Mouse (Mus musculus) heart, embryonic 16.5 days (tissue): ENCODE results near the gene Pnlip. TPM values are rescaled to one million over a fixed set of nuclear protein-coding genes. Genes with fewer than 3 reads are reported as not detected.

ENCODE experiments used
- ATAC-seq: fragments of 200-750 bp; cut with Nextera tagmentation; replicated peaks from 2 replicates; pipeline ENCODE4 v1.8.0; 2017; ENCODE audit warnings: moderate number of reproducible peaks; ENCODE audit not compliant: insufficient read depth, low FRiP score; ENCODE audit errors: extremely low read depth
- H3K27ac ChIP-seq: fragments of 300-500 bp; sonication (generic); 2 replicates; pipeline ENCODE4 v1.5.1; 2014; ENCODE audit warnings: mild to moderate bottlenecking, low read length, control low read depth, moderate library complexity
- H3K27me3 ChIP-seq: fragments of 300-500 bp; sonication (generic); 2 replicates; pipeline ENCODE4 v1.6.1; 2014; ENCODE audit warnings: low read length, mixed read lengths; ENCODE audit not compliant: control insufficient read depth, insufficient read depth
- H3K36me3 ChIP-seq: fragments of 300-500 bp; sonication (generic); 2 replicates; pipeline ENCODE4 v1.6.1; 2014; ENCODE audit not compliant: control insufficient read depth, insufficient read depth
- H3K4me1 ChIP-seq: fragments of 300-500 bp; sonication (generic); 2 replicates; pipeline ENCODE4 v1.6.1; 2014; ENCODE audit warnings: low read length, mixed read lengths; ENCODE audit not compliant: control insufficient read depth, insufficient read depth
- H3K4me2 ChIP-seq: fragments of 300-500 bp; sonication (generic); 2 replicates; pipeline ENCODE4 v1.6.1; 2014; ENCODE audit warnings: low read depth, mild to moderate bottlenecking, control low read depth, low read length
- H3K4me3 ChIP-seq: fragments of 300-500 bp; sonication (generic); 2 replicates; pipeline ENCODE4 v1.5.1; 2014; ENCODE audit warnings: mild to moderate bottlenecking, control low read depth, low read length
- H3K9ac ChIP-seq: fragments of 300-500 bp; sonication (generic); 2 replicates; pipeline ENCODE4 v1.6.1; 2014; ENCODE audit warnings: low read length, control low read depth
- H3K9me3 ChIP-seq: fragments of 300-500 bp; sonication (generic); replicated peaks from 2 replicates; pipeline ENCODE4 v1.6.1; 2016; ENCODE audit warnings: low read length; ENCODE audit not compliant: control insufficient read depth
- WGBS: fragments of 180-500 bp; shearing (Covaris S2); extraction: QIAGEN DNeasy Blood & Tissue Kit; methylation state at CpG from one replicate; pipeline ENCODE4 v1.1.7; 2014; 5-methylcytosine and 5-hydroxymethylcytosine counted together
- polyA plus RNA-seq: library from polyadenylated mRNA; unstranded; fragments of >200 nt; fragmentation: Nextera tagmentation; extraction: Ambion mirVana; gene quantifications from 2 replicates; pipeline ENCODE4 v1.2.1, GENCODE M21; 2015

Pnlip gene
- polyA plus RNA-seq, 1 experiment from 2014 or later: not detected

GRCm38 (mm10) chr19:58704556-58704955 is 52.3 kb downstream of the Pnlip start:
- Histone ChIP-seq H3K4me3 (no peak overlapping the region), H3K36me3 (no peaks in the 10 kb centered on the region), H3K27me3 (no peaks in the 10 kb centered on the region), H3K27ac (no peak overlapping the region), H3K9me3 (no peaks in the 10 kb centered on the region), H3K9ac (no peak overlapping the region), H3K4me2 (no peak overlapping the region), H3K4me1 (no peaks in the 10 kb centered on the region)
- ATAC-seq: no peak
- WGBS: 64% methylated on average over 4 of the region's 4 CpGs

GRCm38 (mm10) chr19:58708611-58709010 is 56.3 kb downstream of the Pnlip start:
- Histone ChIP-seq H3K36me3 (no peaks in the 10 kb centered on the region), H3K4me3 (no peak overlapping the region), H3K4me1 (no peaks in the 10 kb centered on the region), H3K27ac (no peak overlapping the region), H3K9me3 (no peaks in the 10 kb centered on the region), H3K9ac (no peak overlapping the region), H3K27me3 (no peaks in the 10 kb centered on the region), H3K4me2 (no peak overlapping the region)
- ATAC-seq: no peak
- WGBS: 45% methylated on average over 3 of the region's 3 CpGs

- no peaks in the 10 kb centered on the region for H3K36me3 ChIP-seq
These were observed 65.6 kb downstream of the Pnlip start for GRCm38 (mm10) chr19:58717925-58718324.

GRCm38 (mm10) chr19:58720439-58720838 is 68.1 kb downstream of the Pnlip start:
- H3K4me3 ChIP-seq: no peak overlapping the region
- no peak overlapping the region for H3K9ac ChIP-seq
- H3K4me2 ChIP-seq: no peak overlapping the region
- H3K27me3 ChIP-seq: no peaks in the 10 kb centered on the region
- no peaks in the 10 kb centered on the region for H3K36me3 ChIP-seq
- no peaks in the 10 kb centered on the region for H3K4me1 ChIP-seq
- H3K27ac ChIP-seq: no peak overlapping the region
- no peaks in the 10 kb centered on the region for H3K9me3 ChIP-seq
- no peak for ATAC-seq

More at GRCm38 (mm10) chr19:58717925-58718324, 65.6 kb downstream of the Pnlip start:
- Histone ChIP-seq H3K4me3 (no peak overlapping the region), H3K27me3 (no peaks in the 10 kb centered on the region), H3K4me1 (no peaks in the 10 kb centered on the region), H3K9me3 (no peaks in the 10 kb centered on the region), H3K27ac (no peak overlapping the region), H3K9ac (no peak overlapping the region), H3K4me2 (no peak overlapping the region)
- no peak for ATAC-seq
- 78% methylated on average over 4 of the region's 4 CpGs for WGBS

GRCm38 (mm10) chr19:58726551-58726950 is 74.3 kb downstream of the Pnlip start:
- WGBS: 55% methylated on average over 5 of the region's 5 CpGs
- ATAC-seq: no peak
- no peak overlapping the region for H3K4me2 ChIP-seq
- no peaks in the 10 kb centered on the region for H3K4me1 ChIP-seq
- no peak overlapping the region for H3K4me3 ChIP-seq
- no peaks in the 10 kb centered on the region for H3K36me3 ChIP-seq
- H3K9ac ChIP-seq: no peak overlapping the region
- no peak overlapping the region for H3K27ac ChIP-seq
- no peaks in the 10 kb centered on the region for H3K27me3 ChIP-seq
- H3K9me3 ChIP-seq: no peaks in the 10 kb centered on the region

- Histone ChIP-seq H3K9me3 (no peaks in the 10 kb centered on the region), H3K27me3 (no peaks in the 10 kb centered on the region), H3K4me2 (no peak overlapping the region), H3K4me3 (no peak overlapping the region), H3K9ac (no peak overlapping the region), H3K36me3 (no peaks in the 10 kb centered on the region), H3K27ac (no peak overlapping the region), H3K4me1 (no peaks in the 10 kb centered on the region)
- ATAC-seq: no peak
- WGBS: 69% methylated on average over 5 of the region's 5 CpGs
These were observed 75.5 kb downstream of the Pnlip start for GRCm38 (mm10) chr19:58727756-58728155.

- H3K9ac ChIP-seq: no peak within 1 kb of the TSS
- no peaks in the 10 kb centered on the region for H3K4me1 ChIP-seq
- no peaks in the 10 kb centered on the region for H3K27me3 ChIP-seq
- no peak for ATAC-seq
- H3K4me2 ChIP-seq: no peak within 1 kb of the TSS
- WGBS: 39% methylated on average over 5 of the region's 5 CpGs
- no peak within 1 kb of the TSS for H3K4me3 ChIP-seq
- no peak within 1 kb of the TSS for H3K27ac ChIP-seq
- H3K36me3 ChIP-seq: no peaks in the 10 kb centered on the region
- no peaks in the 10 kb centered on the region for H3K9me3 ChIP-seq
These were observed 76.2 kb downstream of the Pnlip start, which contains the start of gene Pnliprp1 for GRCm38 (mm10) chr19:58728445-58729031. Gene Pnliprp1, plus strand, starts transcription at chr19:58728887.

Other genes with a start within 250 kb of the Pnlip start
- 6.6 and 13.1 TPM in 2 replicates for gene Gfra1, start 196.6 kb upstream of the Pnlip start, polyA plus RNA-seq
- not detected in 2 replicates for gene Ccdc172, start 140.5 kb upstream of the Pnlip start, polyA plus RNA-seq
- gene Pnliprp1, start 76.4 kb downstream of the Pnlip start, polyA plus RNA-seq: 0.92 and 3.9 TPM in 2 replicates
- 0.12 and 0.15 TPM in 2 replicates for gene Pnliprp2, start 107.2 kb downstream of the Pnlip start, polyA plus RNA-seq
- gene 1700019N19Rik, start 142.0 kb downstream of the Pnlip start, polyA plus RNA-seq: not detected in 2 replicates